Mouse (Mus musculus) myocyte (in vitro differentiated cells): ENCODE results near the gene Efna4. TPM values are rescaled to one million over a fixed set of nuclear protein-coding genes. Genes with fewer than 3 reads are reported as not detected.

Source experiments
- H3K27me3 ChIP-seq: one replicate; pipeline ENCODE4 v1.6.1; 2011; ENCODE audit not compliant: control insufficient read depth, insufficient read depth, insufficient read length
- H3K36me3 ChIP-seq: one replicate; pipeline ENCODE4 v1.6.1; 2011; ENCODE audit not compliant: control insufficient read depth, insufficient read depth
- H3K4me2 ChIP-seq: one replicate; pipeline ENCODE4 v1.6.1; 2011; ENCODE audit warnings: low read depth, control low read depth
- H3K4me3 ChIP-seq: one replicate; pipeline ENCODE4 v1.5.1; 2011; ENCODE audit warnings: mild to moderate bottlenecking, control low read depth, moderate library complexity
- H3K79me2 ChIP-seq: one replicate; pipeline ENCODE4 v1.6.1; 2011; ENCODE audit not compliant: control insufficient read depth, insufficient read depth
- H3ac ChIP-seq: one replicate; pipeline ENCODE4 v1.6.1; 2011; ENCODE audit not compliant: control insufficient read depth, insufficient read length
- CEBPB ChIP-seq: IDR thresholded peaks from 2 replicates; pipeline ENCODE4 v1.6.1; 2011; ENCODE audit warnings: mild to moderate bottlenecking, moderate library complexity; ENCODE audit not compliant: poor library complexity, insufficient read depth, severe bottlenecking
- E2F4 ChIP-seq: IDR thresholded peaks from one replicate; pipeline ENCODE4 v1.6.1; 2011; ENCODE audit warnings: mild to moderate bottlenecking, control low read depth, moderate library complexity; ENCODE audit not compliant: insufficient read depth
- MAX ChIP-seq: IDR thresholded peaks from one replicate; pipeline ENCODE4 v1.6.1; 2011; ENCODE audit warnings: low read depth, mild to moderate bottlenecking, control low read depth
- MYOD1 ChIP-seq, 3 experiments: IDR thresholded peaks; one replicate each; pipeline ENCODE4 v1.6.1; 2011; ENCODE audit warnings: control low read depth in 2 of 3, low read depth in 2 of 3, mild to moderate bottlenecking in 2 of 3, moderate library complexity in 1 of 3; ENCODE audit not compliant: insufficient read length in 2 of 3, control insufficient read depth in 1 of 3
- MYOG ChIP-seq, 3 experiments: IDR thresholded peaks; one replicate each; pipeline ENCODE4 v1.6.1; 2011; ENCODE audit warnings: control low read depth in 2 of 3, low read depth in 2 of 3, mild to moderate bottlenecking in 2 of 3; ENCODE audit not compliant: insufficient read length in 2 of 3, control insufficient read depth in 1 of 3, insufficient read depth in 1 of 3
- POLR2A ChIP-seq: IDR thresholded peaks from one replicate; pipeline ENCODE4 v1.6.1; 2011; ENCODE audit warnings: low read depth, mild to moderate bottlenecking, control low read depth, moderate library complexity; ENCODE audit not compliant: insufficient read length
- POLR2AphosphoS2 ChIP-seq: IDR thresholded peaks from one replicate; pipeline ENCODE4 v1.6.1; 2011; ENCODE audit warnings: low read depth, control low read depth; ENCODE audit not compliant: insufficient read length
- REST ChIP-seq: IDR thresholded peaks from one replicate; pipeline ENCODE4 v1.6.1; 2011; ENCODE audit warnings: mild to moderate bottlenecking, control low read depth, moderate library complexity; ENCODE audit not compliant: insufficient read depth, insufficient read length
- SRF ChIP-seq: IDR thresholded peaks from one replicate; pipeline ENCODE4 v1.6.1; 2011; ENCODE audit warnings: low read depth; ENCODE audit not compliant: control insufficient read depth, insufficient read length
- TCF12 ChIP-seq: IDR thresholded peaks from one replicate; pipeline ENCODE4 v1.6.1; 2011; ENCODE audit warnings: mild to moderate bottlenecking, control low read depth; ENCODE audit not compliant: poor library complexity, insufficient read depth, severe bottlenecking
- TCF3 ChIP-seq: IDR thresholded peaks from one replicate; pipeline ENCODE4 v1.6.1; 2011; ENCODE audit warnings: low read depth, control low read depth; ENCODE audit not compliant: insufficient read length
- USF1 ChIP-seq: IDR thresholded peaks from one replicate; pipeline ENCODE4 v1.6.1; 2011; ENCODE audit warnings: low read depth, mild to moderate bottlenecking, control low read depth, moderate library complexity
- polyA plus RNA-seq: library from polyadenylated mRNA; unstranded; fragments of >200 nt; fragmentation: generic; extraction: Trizol; gene quantifications from one replicate; pipeline ENCODE4 v1.2.1, GENCODE M21; 2012; ENCODE audit warnings: missing spikeins

Efna4 gene
- polyA plus RNA-seq, 1 experiment = 5.4 TPM

DNA sequence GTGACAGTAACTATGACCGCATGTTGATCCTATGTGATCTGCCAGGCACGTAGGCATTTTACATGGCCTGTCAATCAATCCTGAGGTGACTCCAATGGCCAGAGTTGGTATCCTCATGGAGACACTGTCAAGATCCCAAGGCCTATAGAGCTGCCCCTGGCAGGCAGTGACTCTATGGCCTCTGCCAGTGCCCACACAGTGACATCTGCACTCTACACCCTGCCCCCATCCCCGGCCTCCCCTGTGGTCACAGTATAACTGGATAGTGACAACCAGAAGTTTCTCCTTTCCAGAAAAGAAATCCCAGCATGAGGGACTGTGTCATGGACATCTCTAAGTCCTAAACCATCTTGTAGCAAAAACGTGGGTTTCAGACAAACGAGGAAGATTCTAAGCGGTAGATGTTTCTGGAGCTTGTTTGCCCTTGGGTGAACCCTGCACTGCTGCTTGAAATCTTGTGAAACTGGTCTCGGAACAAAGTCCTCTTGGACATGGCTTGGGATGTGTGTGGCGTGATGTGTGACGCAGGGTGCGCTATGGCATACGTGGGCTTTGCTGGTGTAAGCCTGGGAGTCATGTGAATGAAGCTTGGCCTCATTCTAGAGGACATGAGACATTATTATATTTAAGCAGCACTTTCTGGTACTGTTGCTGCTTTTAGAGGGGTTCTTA is 44.4 kb downstream of the Efna4 start:
- TF ChIP-seq POLR2AphosphoS2 (no peak), MYOG (IDR thresholded peaks at IDR 0.05; ENCODE audit: control insufficient read depth in 1 of 3, insufficient read depth in 1 of 3, insufficient read length in 2 of 3, low read depth in 2 of 3) (no peak), MYOD1 (IDR thresholded peaks at IDR 0.05; ENCODE audit: control insufficient read depth in 1 of 3, insufficient read length in 2 of 3, low read depth in 2 of 3) (no peak), TCF3 (no peak), SRF (no peak), REST (no peak), E2F4 (no peak), POLR2A (no peak), USF1 (no peak), TCF12 (no peak), MAX (no peak), CEBPB (no peak)
- Histone ChIP-seq H3K4me2 (no peak overlapping the region), H3ac (no peak overlapping the region), H3K79me2 (no peaks in the 10 kb centered on the region), H3K27me3 (no peaks in the 10 kb centered on the region), H3K36me3 (no peaks in the 10 kb centered on the region), H3K4me3 (no peak overlapping the region)

DNA sequence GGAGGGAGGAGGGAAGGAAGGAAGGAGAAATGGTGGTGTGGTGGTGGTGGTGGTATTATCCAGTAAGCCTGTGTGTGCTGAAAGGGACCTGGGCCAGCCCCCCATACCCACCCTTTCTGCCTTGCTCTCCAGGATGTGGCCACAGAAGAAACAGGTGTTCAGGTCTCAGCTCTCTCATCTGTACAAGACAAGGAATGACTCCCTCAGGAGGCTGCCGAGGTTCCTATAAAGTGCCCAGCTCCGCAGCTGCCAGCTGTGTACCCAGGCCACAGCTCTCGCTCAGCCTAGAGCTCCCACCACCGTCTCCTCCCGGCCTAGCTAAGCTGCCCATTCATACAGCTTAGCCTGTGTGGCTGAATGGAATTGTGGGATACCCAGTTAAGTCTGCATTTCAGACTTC is 45.5 kb downstream of the Efna4 start:
- H3K27me3 ChIP-seq = peaks cover 3% of the 10 kb centered on the region
- H3K79me2 ChIP-seq = no peaks in the 10 kb centered on the region
- no peak overlapping the region for H3K4me2 ChIP-seq
- no peak overlapping the region for H3K4me3 ChIP-seq
- H3ac ChIP-seq = no peak overlapping the region
- TF ChIP-seq USF1 (no peak), MYOG (IDR thresholded peaks at IDR 0.05; ENCODE audit: control insufficient read depth in 1 of 3, insufficient read depth in 1 of 3, insufficient read length in 2 of 3, low read depth in 2 of 3) (no peak), POLR2A (no peak), POLR2AphosphoS2 (no peak), CEBPB (no peak), MYOD1 (IDR thresholded peaks at IDR 0.05; ENCODE audit: control insufficient read depth in 1 of 3, insufficient read length in 2 of 3, low read depth in 2 of 3) (peak in 1 of 3 experiments; percentile 17), MAX (no peak), E2F4 (no peak)
- H3K36me3 ChIP-seq = no peaks in the 10 kb centered on the region

DNA sequence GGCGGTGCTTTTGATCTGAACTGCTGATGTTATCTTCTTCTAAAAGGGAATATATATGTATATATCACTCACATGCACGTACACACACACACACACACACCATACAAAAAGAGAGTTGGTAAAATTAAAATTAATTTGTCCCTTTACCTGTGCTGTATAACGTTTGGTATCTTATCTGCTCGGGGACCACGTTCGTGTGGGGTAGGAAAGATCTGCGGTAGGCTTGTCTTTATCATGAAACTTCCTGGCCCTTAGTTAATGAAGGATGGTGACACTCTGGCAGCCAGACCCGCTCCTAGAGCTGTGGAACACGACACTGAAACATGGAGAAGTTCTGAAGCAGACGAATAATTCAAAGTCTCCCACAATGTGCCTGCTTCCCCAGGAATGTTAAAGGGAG is 46.0 kb downstream of the Efna4 start:
- Histone ChIP-seq H3K79me2 (no peaks in the 10 kb centered on the region), H3K4me3 (no peak overlapping the region), H3K36me3 (no peaks in the 10 kb centered on the region), H3ac (no peak overlapping the region), H3K27me3 (peaks cover 6% of the 10 kb centered on the region), H3K4me2 (no peak overlapping the region)
- TF ChIP-seq POLR2A (no peak), MAX (no peak)

DNA sequence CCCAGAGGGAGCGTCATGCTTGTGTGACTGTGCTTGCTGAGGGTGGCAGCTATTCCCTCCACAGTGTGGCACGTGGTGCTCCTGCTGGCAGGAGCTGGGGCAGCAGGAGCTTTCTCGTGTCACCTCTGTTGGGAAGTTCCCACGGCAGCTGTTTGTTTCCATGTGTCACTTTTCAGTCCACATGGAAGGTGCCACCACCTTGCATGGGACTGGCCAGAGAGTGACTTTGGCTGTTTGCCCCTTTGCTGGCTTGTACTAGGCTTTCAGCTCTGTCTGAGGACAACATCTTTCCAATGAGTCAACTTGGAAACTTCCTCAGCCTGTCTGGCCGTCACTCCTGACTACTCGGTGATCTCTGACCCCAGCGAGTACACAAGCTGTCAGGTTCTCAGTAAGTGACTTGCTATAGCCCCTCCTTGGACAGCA is 49.3 kb downstream of the Efna4 start:
- H3K27me3 ChIP-seq = peaks cover 13% of the 10 kb centered on the region
- no peak overlapping the region for H3K4me3 ChIP-seq
- H3K4me2 ChIP-seq = no peak overlapping the region
- TF ChIP-seq MYOG (IDR thresholded peaks at IDR 0.05; ENCODE audit: control insufficient read depth in 1 of 3, insufficient read depth in 1 of 3, insufficient read length in 2 of 3, low read depth in 2 of 3) (no peak), POLR2AphosphoS2 (no peak), TCF3 (no peak), USF1 (no peak), CEBPB (no peak), SRF (no peak), E2F4 (no peak), MYOD1 (IDR thresholded peaks at IDR 0.05; ENCODE audit: control insufficient read depth in 1 of 3, insufficient read length in 2 of 3, low read depth in 2 of 3) (no peak), POLR2A (no peak), REST (no peak)
- no peaks in the 10 kb centered on the region for H3K79me2 ChIP-seq
- H3ac ChIP-seq = no peak overlapping the region
- H3K36me3 ChIP-seq = no peaks in the 10 kb centered on the region

DNA sequence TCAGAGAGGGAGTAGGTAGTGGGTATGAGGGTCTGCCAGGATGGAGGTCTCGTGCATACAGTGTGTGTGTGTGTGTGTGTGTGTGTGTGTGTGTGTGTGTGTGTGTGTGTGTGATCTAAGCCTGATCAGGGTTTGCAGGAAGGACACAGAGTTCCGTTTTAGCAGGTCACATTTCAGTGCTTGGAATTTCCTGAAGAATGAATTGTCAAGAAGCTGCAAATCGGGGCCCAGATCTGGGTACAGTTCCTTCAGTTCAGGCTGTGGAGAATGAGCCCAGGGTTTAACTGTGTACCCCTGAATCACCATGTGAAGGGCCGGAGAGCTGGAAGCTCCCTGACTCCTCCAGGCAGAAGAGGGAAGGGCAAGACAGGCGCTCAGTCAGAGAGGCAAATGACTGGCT is 50.5 kb downstream of the Efna4 start:
- H3ac ChIP-seq = no peak overlapping the region
- H3K4me3 ChIP-seq = no peak overlapping the region
- no peaks in the 10 kb centered on the region for H3K79me2 ChIP-seq
- no peak overlapping the region for H3K4me2 ChIP-seq
- TF ChIP-seq TCF3 = no peak
- no peaks in the 10 kb centered on the region for H3K36me3 ChIP-seq
- H3K27me3 ChIP-seq = peaks cover 13% of the 10 kb centered on the region
